Mouse (Mus musculus) c-Kit-negative CD71-positive TER-119-positive erythroid progenitor cells, embryonic 14.5 days (primary cell): ENCODE measurements at regions not wholly inside any gene's neighbourhood (a gene's known extent, or its start where the extent isn't known, plus 50 kb on each side); places are given as distances from the start of the nearest gene placed in this dataset.

Experiments used
- DNase-seq: peaks from one replicate; pipeline ENCODE4 v3.0.0-alpha.2; 2013; ENCODE audit warnings: low read depth, low spot score

- DNase-seq, result no peak
Observed at GRCm38 (mm10) chr2:147515436-147515835, 153.7 kb downstream of the Pax1 start.

GRCm38 (mm10) chr2:147514748-147515147, 153.0 kb downstream of the Pax1 start:
- no peak for DNase-seq

- DNase-seq, result no peak
Observed at GRCm38 (mm10) chr2:147503962-147504361, 142.2 kb downstream of the Pax1 start.

- no peak for DNase-seq
Observed at GRCm38 (mm10) chr2:147498731-147499130, 137.0 kb downstream of the Pax1 start.

GRCm38 (mm10) chr2:147455932-147456331, 94.2 kb downstream of the Pax1 start:
- no peak for DNase-seq

- DNase-seq, result no peak
Observed at GRCm38 (mm10) chr2:147454362-147455257, 92.9 kb downstream of the Pax1 start.
